Mouse (Mus musculus): ENCODE measurements around the gene Xrn2. TPM values are rescaled to one million over a fixed set of nuclear protein-coding genes. Genes with fewer than 3 reads are reported as not detected.

Gene Xrn2
- total RNA-seq (2014; fragmentation: Nextera tagmentation), result 65.4 and 71.1 TPM in 2 replicates
- 137 and 164 TPM in 2 replicates for total RNA-seq (2017)

DNA sequence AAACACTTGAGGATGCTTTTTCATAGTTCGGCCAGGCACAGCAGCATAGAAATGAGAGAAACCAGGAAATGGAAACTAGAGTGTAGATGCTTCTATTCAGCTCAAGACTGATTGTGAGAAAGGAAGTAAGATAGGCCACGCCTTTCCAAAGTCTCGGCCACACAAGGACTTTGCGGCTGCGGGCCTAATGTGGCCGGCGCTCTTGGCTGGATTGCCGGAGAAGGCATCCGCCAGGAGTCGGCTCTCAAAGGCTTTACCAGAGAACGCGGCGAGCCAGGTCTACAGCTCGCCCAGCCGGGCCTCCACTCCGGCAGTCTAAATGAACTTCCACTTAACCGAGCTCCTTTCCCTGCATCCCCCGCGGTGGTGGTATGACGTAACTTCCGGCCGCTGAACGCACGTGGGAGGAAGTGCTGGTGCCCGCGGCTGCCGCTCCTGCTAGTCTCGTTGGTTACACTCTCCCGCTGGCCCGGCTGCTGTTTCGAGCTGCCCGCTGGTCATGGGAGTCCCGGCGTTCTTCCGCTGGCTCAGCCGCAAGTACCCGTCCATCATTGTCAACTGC is at the start of gene Xrn2:
Xrn2 (plus strand) TSS at position 374 of the 562 bp plus-strand sequence.
- peak; percentile 74 for ATAC-seq (replicated peaks; ENCODE audit: poor library complexity, severe bottlenecking)

DNA sequence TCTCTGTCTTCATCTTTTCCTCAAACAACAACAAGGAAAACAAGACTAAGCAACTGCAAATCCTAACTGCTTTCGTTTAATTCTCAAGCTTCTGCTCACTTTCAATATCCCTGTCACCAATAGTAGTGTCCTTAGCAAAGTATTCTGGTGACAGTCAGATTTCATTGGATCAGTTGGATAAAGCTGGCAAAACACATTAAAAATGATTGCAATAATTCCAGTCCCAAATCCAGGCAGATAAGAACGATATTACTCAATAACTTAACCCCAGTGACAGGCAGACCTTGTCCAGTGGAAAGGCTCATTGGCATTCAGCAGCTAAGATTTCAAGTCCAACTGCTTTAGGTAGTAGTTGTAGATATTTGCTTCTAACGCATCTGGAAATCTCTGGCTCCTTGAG is 37.8 kb upstream of the Xrn2 start:
- no peak for ATAC-seq (replicated peaks; ENCODE audit: poor library complexity, severe bottlenecking)

DNA sequence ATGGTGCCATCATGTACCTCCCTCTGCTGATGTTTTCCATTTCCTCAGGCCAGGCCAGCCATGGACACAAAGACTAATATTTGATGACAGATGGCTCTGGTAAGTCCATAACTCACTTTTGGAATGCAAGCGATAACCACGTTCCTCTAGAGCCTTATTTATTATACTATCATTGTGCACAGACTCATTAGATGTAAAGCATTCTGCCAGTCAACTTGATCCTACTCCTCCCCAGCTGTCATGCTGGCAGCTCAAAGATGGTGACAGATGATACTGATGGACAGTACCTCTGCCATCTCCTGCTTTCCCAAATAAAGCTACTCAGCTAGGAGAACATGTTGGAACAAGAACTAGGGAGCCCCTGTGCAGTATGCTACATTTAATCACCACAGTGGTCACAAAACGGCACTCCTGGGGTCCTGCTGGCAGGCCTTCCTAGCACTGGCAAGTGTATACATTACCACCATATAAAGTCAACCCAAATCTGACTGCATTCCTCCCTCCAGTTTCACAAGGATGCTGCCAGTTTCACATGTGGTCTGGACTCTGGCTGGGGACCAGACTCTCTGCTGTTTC is 37.3 kb upstream of the Xrn2 start:
- ATAC-seq (replicated peaks; ENCODE audit: poor library complexity, severe bottlenecking), result no peak

DNA sequence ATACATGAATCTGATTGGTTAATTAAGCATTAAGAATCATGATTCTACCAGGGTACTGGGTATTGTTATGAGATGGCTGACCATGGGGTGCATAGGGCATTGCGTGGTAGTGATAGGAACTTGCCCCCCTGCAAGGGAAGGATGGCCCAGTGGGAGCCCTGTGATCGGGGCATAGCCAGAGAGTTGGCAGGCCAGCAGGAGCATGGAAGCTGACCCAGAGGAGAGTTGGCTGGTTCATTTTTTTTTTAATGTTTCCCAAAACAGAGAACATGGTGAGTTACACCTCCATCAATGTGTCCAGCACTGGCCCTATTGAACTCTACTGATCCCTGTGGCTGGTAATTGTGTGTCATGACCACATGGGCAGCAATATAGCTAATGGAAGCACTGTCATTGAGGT is 30.0 kb upstream of the Xrn2 start:
- ATAC-seq (replicated peaks; ENCODE audit: poor library complexity, severe bottlenecking), result no peak

DNA sequence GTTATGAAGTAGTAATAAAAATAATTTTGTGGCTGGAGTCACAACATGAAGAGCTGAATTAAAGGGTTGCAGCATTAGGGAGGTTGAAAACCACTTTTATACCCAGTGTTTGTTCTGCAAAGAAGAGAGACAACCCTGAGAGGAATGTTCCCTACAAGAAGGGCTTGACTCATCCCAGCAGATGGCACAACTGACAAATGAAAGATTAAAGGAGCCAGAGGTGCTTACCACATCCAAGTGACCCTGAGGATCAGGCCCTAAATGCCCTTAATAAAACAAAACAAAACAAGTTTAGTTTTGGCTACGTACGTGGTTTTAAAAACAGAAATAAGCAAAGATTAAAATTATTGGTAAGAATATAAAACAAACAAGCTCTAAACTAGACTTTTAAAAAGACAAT is 28.0 kb upstream of the Xrn2 start:
- no peak for ATAC-seq (replicated peaks; ENCODE audit: poor library complexity, severe bottlenecking)

DNA sequence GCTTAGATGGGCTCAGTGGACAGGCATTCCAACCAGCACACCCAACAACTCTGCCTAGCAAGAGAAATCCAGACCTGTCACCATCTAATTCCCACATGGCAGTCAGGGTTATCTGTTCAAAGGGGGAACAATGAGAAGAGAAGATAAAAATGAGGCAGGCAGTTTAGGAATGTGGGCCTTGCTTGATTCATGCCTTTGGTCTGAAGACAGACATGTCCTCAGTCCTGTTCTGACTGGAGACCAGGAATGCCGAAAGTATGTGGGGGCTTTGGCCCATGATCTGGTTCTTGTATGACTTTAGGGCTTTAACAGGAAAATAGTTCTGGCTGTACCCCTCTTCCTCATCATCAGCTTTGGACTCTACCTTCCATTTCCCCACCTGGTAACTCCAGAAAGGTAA is 27.0 kb upstream of the Xrn2 start:
- no peak for ATAC-seq (replicated peaks; ENCODE audit: poor library complexity, severe bottlenecking)

DNA sequence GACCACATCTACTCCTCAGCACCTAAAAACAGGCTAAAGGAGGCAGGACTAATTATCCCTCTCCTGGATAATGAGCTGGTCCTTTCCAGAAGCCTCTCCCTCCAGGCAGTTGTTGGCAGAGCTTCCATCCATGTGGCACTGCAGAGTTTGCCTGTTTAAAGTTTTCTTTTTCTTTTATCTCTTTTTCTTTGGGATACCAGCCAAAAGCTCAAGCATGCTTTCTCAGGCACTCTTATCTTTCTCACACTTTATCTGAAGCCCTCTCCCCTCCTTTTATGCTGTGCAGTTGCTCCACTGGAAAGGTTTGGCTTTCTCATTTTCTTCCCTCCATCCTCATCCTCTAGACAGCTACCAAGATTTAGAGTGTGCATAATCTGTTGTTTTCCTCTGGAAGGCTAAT is 26.4 kb upstream of the Xrn2 start:
- ATAC-seq (replicated peaks; ENCODE audit: poor library complexity, severe bottlenecking), result no peak

DNA sequence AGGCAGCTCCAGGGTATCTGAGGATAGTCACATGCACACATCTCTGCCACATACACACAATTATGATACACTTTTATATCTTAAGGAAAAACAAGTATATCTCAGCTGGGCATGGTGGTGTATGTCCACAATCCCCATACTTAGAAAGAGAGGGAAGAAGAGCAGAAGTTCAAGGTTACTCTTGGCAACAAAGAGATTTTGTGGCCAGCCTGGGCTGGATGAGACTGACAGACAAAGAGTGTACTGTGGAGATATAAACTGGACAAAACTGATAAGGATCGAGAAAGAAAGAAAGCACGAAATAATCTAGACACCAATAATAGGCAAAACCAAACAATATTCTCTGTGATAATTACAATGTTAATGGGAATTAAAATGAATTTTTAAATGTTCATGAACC is 5.5 kb upstream of the Xrn2 start:
- no peak for ATAC-seq (replicated peaks; ENCODE audit: poor library complexity, severe bottlenecking)

DNA sequence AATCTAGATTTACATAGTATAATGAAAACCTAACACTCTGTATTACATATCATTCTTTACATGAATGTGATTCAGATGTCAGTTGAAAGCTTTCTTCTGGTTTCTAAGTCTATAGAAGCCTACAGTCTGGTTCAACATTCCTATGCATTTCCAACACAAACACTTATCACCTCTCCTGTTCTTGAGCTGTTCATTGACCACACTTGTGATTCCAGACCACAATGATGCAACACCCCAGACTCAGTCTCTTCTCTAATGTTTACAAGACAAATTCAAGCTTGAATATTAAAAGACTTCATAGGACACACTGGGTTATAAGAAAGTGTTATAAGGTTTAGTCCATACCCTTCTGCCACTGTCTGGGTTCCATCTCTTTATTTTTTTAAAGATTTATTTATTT is 3.7 kb upstream of the Xrn2 start:
- ATAC-seq (replicated peaks; ENCODE audit: poor library complexity, severe bottlenecking), result no peak

DNA sequence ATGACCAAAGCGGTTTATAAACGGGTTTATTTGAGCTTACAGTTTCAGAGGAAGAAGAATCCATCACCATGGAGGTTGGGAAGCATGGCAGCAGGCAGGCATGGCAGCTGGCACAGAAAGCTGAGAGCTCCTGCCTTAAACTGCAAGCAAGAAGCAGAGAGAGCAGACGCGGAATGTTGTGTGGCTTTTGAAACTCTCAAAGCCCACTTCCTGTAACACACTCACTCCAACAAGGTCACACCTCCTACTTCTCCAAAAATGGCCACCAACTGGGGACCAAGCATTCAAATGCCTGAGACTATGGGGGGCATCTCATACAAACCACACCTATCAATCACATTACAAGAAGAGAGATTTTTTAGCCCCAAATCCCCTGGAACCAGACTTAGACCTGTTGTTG is 2.7 kb upstream of the Xrn2 start:
- 0 out of 2 replicates have a peak, but pooled peaks have one; percentile 7 for ATAC-seq (replicated peaks; ENCODE audit: poor library complexity, severe bottlenecking)

DNA sequence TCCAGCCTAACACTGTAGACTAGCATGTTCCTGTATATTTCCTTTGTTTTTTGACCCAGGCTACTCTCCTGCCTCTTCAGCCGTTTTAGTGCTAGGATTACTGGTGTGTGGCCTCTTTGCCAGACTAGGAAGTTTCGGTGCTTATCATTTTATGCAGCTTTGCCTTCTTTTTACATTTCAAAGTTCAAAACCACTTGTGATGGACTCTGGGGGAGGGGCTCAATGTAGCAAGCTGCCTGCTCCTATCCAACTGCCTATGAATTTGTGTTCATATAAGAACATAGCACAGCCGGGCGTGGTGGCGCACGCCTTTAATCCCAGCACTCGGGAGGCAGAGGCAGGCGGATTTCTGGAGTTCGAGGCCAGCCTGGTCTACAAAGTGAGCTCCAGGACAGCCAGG is 1.8 kb upstream of the Xrn2 start:
- no peak for ATAC-seq (replicated peaks; ENCODE audit: poor library complexity, severe bottlenecking)

DNA sequence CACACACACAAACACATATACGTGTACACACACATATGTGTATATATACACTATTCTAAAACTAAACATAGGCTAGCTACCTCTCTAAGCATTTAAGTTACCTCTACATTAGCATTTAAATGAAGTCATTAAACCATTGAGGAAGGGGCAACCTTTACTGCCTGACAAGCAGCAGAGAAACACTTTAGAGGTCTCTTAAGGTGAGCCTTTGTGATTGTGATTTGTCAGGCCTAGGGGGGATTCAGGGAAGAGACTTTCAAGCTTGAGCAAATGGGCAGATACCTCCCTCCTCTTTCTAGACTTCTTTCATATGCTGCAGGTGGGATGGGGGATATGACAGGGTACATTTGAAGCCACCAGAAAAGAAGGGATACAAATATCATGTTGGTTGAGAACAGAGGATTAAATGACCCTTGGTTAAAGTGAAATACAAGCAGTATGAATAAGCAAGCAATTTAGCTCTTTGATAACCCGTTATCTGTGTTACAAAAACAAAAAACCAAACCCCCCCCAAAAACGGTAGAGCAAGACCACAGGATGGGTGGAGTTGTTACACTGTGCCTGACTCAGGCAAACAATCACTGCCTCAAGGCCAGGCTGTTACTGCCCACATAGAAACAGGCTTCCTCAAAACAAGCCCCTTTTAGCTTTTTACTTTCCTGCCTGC is 1.2 kb upstream of the Xrn2 start:
- 0 out of 2 replicates have a peak, but pooled peaks have one; percentile 11 for ATAC-seq (replicated peaks; ENCODE audit: poor library complexity, severe bottlenecking)

DNA sequence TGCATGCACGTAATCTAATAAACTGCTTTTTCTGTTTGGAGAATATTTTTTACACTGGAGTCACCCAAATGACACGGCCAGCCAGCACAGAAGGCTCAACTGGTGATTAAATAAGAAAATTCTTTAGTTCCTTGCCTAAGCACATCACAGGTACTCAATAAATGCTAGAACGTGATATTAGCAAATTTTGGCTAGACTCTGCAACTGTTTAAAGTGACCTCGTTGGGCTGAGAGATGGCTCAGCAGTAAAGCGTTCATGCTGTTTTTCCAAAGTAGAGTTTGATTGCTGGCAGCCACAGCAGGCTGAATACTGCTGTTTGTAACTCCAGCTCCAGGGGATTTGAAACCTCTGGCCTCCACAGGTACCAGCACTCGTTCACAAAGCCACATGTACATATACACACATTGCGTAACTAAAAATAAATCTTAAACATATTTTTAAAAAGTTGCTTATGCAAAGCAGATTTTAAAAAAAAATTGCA is 614 bp upstream of the Xrn2 start:
- peak; percentile 0; the same call in 1 of the 2 replicates for ATAC-seq (replicated peaks; ENCODE audit: poor library complexity, severe bottlenecking)

DNA sequence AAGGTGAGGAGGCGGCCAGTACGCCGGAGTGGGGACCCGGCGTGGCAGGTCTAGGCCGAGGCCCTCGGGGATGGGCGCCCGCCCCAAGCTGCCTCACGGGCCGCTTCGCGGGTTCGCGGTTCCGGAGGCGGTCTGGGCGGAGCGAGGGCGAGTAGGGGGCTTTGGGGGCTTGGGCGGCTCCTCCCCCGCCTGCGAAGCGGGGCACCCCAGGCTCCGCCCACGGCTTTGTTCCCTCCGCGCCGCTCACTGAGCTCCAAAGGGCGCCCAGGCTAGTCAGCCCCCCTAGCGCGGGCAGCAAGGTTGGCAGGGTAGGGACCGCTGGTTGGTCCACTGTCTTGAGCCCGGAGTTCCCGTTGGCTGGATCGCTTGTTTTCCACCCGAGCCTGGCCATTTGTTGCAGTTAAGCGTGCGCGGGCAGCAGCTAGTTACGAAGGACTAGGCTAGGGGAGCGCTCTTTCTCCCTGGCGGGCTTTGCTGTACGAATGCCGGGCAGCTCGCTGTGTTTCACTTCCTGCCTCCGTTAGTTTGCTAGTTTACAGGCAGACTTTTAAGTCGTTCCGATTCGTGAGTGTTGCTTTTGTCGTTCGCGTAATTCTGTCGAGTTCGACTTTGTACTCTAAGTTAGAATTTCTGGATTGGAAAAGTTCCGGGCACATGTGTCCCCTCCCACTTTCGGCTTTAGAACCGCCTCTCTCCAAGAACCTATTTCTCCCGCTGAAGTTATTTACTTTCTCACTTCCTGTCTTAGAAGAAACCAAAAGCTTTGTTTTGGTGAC is 586 bp downstream of the Xrn2 start:
- ATAC-seq (replicated peaks; ENCODE audit: poor library complexity, severe bottlenecking), result peak; percentile 60

DNA sequence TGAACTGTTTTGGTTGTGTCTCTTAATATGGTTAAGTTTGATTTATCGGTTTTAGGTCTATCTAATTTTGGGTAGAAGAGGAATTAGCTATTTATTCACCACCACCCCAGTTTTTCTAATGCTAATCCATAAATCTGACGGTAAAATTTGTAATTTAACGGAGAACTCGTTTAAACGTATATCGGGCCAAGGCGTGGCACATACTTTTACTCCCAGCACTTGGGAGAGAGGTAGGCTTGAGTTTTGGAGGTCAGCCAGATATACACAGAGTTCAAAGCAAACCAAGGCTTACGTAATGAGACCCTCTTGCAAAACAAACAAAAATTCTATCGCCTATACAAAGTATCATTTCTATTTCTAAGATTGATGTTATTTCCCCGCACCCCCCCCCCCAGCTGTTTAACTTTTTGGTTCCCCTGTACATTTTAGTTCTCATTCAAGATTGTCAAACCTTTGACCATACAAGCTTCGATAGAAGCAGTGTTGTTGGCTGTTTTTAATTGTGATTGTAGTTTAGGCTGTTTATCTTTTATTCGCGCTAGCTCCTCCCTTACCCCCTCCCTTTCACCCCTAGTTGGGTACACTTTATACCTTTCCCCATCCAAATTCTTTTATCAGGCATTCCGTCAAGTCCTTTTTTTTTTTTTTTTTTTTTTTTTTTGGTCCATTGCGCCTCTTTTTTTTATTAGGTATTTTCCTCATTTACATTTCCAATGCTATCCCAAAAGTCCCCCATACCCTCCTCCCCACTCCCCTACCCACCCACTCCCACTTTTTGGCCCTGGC is 1.5 kb downstream of the Xrn2 start:
- 0 out of 2 replicates have a peak, but pooled peaks have one; percentile 9 for ATAC-seq (replicated peaks; ENCODE audit: poor library complexity, severe bottlenecking)

DNA sequence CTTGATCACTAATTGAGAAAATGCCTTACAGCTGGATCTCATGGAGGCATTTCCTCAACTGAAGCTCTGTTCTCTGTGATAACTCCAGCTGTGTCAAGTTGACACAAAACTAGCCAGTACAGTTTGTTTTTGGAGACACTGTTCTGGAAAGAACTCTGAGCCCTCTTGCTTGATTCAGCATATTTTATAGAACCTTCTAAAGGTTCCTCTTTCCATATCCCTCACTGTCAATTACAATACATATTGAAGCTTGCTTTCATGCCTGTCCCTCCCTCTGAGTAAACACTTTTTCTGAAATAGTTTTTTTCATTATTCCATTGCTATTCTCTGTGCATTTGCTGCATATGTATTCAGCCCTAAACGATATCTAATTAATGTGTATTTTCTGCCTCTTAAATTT is 9.2 kb downstream of the Xrn2 start:
- ATAC-seq (replicated peaks; ENCODE audit: poor library complexity, severe bottlenecking), result peak; percentile 65

DNA sequence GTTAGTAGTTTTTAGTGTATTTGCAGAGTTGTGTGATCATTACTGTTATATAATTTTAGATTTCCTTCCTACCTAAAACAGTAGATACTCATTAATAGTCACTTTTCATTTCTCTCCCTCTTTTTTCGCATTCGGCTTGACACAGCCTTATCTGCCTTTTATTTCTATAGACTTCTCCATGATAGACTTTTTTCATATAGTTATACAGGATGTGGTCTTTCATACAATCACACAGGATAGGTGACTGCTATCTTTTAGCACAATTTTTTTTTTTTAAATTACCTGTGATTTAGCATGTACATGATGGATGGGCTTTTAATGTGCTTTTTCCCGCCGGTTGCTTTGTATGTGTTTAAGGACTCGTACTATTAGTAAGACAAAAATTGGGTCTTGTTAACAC is 10.3 kb downstream of the Xrn2 start:
- ATAC-seq (replicated peaks; ENCODE audit: poor library complexity, severe bottlenecking), result no peak

DNA sequence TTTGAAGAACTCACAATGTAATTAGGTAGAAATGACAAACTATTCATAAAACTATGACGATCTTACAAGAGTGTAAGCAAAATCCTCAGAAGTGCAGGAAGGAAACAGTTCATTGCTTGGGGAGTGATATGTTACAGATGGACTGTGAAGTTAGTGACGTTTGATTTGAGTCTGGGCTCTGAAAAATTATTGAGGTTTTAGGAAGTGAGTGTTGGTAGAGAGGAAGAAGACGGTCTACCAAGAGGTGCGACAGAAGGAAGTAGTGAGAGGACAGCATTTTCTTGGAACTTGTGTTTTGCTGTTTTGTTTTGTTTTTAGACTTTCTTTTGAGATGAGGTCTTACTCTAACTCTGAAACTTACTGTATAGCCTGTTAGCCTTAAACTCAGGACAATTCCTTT is 10.8 kb downstream of the Xrn2 start:
- peak; percentile 76 for ATAC-seq (replicated peaks; ENCODE audit: poor library complexity, severe bottlenecking)

DNA sequence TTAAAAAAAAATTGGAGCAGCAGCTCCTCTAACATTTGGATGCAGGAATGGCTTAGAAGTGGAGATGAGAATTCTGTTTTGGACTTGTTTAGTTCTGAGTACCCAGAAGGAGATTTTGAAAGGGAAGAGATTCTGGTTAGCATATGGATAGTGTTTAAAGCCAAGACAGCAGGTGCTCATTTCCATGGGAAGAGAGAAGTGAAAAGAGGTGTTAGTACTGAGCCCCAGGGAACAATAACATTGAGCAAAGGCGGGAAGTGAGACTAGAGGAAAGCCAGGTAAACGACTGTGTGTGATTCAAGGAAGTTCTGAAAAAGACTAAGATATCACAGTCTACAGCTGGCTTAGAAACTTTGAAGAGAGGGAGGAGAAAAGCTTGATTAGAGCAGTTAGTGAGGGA is 20.3 kb downstream of the Xrn2 start:
- no peak for ATAC-seq (replicated peaks; ENCODE audit: poor library complexity, severe bottlenecking)

DNA sequence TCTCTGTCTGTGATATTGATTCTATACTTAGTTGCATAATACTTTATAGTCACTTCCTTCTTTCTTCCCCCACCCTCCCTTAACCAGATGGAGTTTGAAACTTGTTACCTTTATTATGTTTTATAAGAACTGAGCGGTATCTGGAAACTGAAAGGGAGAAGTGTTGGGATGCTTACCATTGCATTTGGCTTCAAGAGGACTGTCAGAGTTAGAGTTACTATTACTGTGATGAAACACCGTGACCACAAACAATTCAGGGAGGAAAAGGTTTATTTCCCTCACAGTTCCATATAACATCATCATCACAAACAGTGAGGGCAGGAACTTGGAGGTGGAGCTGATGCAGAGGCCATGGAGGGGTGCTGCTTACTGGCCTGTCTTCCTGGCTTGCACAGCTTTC is 23.1 kb downstream of the Xrn2 start:
- peak; percentile 97 for ATAC-seq (replicated peaks; ENCODE audit: poor library complexity, severe bottlenecking)

Data from granulocyte monocyte progenitor cell, adult 5-6 weeks (primary cell).